Mouse (Mus musculus): ENCODE results near the gene Trmt1l.

Trmt1l gene

GRCm38 (mm10) chr1:151494711-151495110 lies 66.4 kb downstream of the Trmt1l start:
- DNase-seq (ENCODE audit: low read depth, low spot score): no peak

GRCm38 (mm10) chr1:151495635-151496285 lies 67.4 kb downstream of the Trmt1l start:
- no peak for DNase-seq (ENCODE audit: low read depth, low spot score)

- peak; percentile 61 for DNase-seq (ENCODE audit: low read depth, low spot score)
These were observed 68.7 kb downstream of the Trmt1l start for GRCm38 (mm10) chr1:151497028-151497427.

GRCm38 (mm10) chr1:151497942-151498341 lies 69.6 kb downstream of the Trmt1l start:
- no peak for DNase-seq (ENCODE audit: low read depth, low spot score)

- no peak for DNase-seq (ENCODE audit: low read depth, low spot score)
These were observed 70.0 kb downstream of the Trmt1l start for GRCm38 (mm10) chr1:151498381-151498780.

- DNase-seq (ENCODE audit: low read depth, low spot score): peak; percentile 57
These were observed 71.6 kb downstream of the Trmt1l start for GRCm38 (mm10) chr1:151499815-151500501.

GRCm38 (mm10) chr1:151500531-151501361 lies 72.4 kb downstream of the Trmt1l start, which contains the start of gene Rnf2:
Gene Rnf2, minus strand, starts transcription at chr1:151500955.
- peak; percentile 82 for DNase-seq (ENCODE audit: low read depth, low spot score)

Data from 3T3-L1 (cell line).